Mouse (Mus musculus) adrenal gland, postnatal 14 days (tissue): Measurements from ENCODE around the gene Cryzl1. TPM values are rescaled to one million over a fixed set of nuclear protein-coding genes. Genes with fewer than 3 reads are reported as not detected.
"Not testable (repeated sequence)": the region's sequence is repeated elsewhere in the genome, so short reads cannot be mapped to it uniquely, and the experiment has no call there.

Experiments
- DNase-seq: peaks from one replicate; pipeline ENCODE4 v3.0.0; 2021; ENCODE audit warnings: mixed read lengths
- total RNA-seq: library from RNA; stranded (reverse); gene quantifications from 2 replicates; pipeline ENCODE4 v1.2.3, GENCODE M21; 2021

The Cryzl1 gene
- total RNA-seq, 1 experiment from 2014 or later: 45.5 TPM

DNA sequence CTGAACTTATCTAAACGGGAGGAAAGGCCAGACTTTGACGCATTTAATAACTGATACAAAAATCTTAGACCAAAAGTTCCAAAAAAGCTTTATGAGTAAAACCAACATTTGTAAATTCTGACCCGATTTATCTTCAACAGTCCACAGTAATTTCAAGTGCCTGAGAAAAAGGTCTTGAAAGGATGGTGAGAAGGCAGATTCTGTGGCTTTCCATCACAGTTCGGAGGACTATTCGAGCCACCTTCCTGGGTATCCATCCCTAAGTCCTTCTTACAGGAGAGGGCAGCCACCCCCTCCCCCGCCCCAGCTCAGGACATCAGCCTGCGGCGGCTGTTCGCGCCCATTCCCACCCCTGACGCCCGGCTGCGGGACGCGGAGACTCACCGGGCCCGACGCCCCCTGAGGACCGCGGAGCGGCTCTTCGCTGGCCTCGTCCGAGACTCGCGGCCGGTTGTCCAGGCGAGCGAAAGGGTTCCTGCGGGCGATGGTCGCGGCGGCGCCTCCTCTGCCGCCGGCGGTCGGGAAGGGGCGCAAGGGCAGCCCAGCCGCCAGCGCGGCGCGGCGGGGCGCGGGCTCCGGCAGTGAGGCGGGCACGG lies 40.7 kb downstream of the Cryzl1 start:
- DNase-seq: no peak

DNA sequence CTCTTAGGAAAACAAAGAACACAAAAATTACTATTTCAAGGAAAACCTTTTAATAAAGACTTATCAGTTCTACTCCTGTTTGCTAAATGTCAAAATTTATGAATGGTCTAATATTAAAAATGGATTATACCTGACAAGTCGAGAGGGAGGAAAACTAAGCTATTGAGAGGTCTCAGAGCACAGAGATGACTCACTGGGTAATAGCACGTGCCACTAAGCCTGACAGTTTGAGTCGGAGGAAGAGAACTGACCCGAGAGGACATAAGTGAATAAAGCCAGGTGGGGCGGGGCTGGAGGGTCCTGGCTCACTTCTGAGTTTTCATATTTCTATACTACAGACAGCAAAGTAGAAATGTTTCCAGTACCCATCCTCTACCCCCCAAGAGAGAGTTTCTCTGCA lies 42.4 kb downstream of the Cryzl1 start:
- no peak for DNase-seq

DNA sequence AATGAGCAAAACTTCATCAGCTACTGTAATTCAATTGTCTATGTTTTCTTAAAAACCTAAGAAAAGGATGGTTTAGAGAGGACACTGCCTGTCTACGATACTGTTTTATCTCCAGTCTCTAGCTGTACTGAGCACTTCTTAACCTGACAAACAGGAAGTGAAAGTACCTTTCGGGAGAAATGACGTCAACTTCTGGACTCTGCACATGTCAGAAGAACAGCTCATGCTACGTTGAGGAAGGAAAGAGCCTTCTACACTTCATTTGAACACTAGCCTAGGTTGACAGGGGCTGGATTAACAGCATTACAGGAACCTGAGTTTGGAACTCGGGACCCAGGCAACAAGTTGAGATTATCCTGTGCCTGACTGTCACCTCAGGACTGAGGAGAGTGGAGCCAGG lies 43.2 kb downstream of the Cryzl1 start:
- no peak for DNase-seq

DNA sequence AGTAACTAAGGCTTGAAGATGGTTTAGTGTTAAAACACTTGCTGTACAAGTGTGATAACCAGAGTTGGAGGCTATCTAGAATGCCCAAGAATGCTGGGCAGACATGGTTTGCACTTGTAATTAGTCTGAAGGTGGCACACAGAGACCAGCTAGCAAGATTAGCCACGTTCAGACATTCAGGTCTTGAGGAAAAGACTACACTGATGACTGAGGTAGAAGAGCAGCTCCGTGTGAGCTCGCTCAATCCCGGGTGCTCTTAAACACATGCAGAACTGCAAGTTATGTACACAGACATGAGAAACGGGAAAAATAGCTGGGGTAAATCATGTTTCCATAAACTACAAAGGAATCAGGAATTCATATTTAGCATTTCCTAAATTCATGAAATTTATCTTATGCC lies 48.1 kb downstream of the Cryzl1 start:
- no peak for DNase-seq

GRCm38 (mm10) chr16:91678147-91678911 lies 50.4 kb downstream of the Cryzl1 start:
- DNase-seq: no peak

DNA sequence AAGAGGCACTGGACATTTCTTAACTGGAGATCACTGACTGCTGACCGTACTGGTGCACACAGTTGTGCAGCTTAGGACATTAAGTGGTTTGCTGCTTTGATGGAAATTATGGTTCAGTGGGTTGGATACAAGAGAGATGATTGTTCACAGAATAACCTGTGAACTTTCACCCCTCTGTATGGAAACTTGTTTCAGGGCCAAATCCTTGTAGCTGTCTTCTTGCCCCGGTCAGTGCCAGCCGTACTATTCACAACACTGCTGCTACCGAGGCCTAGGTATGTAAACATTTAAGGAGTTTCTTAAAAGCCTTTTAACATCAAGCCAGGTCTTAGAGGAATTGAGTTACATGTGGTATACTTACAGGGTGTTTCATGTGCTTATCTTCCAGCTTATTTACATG lies 54.3 kb downstream of the Cryzl1 start:
- no peak for DNase-seq

DNA sequence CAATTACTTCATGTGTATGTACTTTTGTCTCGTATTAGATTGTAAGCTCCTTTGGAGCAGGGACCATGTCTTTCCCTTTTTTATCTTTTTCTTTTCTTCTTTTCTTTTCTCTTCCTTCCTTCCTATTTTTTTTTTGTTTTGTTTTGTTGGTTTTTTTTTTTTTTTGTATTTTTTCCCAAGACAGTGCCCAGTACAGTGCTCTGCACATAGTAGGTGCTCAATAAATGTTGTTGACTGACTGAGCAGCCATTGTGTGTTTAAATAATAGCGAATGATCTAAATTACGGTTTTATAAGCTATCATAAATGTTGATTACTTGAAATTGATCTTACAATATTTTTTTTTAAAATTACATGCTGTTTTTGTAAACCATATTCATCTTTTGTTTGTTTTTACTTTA lies 65.0 kb downstream of the Cryzl1 start:
- no peak for DNase-seq

GRCm38 (mm10) chr16:91662336-91662735 lies 66.4 kb downstream of the Cryzl1 start:
- no peak for DNase-seq

DNA sequence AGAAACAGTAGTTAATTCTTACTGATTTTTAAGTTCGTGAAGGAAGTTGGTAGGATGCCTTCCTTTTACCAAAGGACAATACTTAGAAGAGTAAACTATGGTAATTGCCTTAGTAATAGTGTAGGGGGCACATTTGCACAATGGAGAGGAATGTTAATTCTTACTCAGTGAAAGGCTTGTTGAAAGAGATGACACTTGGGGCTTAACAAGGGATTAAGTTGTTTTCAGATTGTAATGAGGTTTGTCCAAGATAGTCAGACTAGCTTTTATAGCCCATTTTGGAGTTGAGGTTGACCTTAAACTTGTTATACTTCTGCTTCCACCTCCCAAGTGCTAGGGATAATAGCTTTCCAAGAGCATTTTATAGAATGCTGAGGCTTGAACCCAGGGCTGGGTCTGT lies 67.4 kb downstream of the Cryzl1 start:
- no peak for DNase-seq

- DNase-seq: no peak
Observed at GRCm38 (mm10) chr16:91659798-91660197, 69.0 kb downstream of the Cryzl1 start.

DNA sequence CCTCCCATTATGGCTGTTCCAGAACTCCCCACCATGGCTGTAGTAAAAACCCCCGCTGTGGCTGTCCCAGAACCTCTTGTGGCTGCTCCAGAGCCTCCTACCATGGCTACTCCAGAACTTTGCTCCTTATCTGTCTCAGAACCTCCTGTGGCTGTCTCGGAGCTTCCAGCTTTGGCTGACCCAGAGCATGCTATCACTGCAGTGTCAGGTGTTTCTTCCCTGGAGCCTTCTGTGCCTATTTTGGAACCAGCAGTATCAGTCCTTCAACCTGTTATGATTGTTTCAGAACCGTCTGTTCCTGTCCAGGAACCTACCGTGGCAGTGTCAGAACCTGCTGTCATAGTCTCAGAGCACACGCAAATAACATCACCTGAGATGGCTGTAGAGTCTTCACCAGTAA lies 70.3 kb downstream of the Cryzl1 start:
- no peak for DNase-seq

DNA sequence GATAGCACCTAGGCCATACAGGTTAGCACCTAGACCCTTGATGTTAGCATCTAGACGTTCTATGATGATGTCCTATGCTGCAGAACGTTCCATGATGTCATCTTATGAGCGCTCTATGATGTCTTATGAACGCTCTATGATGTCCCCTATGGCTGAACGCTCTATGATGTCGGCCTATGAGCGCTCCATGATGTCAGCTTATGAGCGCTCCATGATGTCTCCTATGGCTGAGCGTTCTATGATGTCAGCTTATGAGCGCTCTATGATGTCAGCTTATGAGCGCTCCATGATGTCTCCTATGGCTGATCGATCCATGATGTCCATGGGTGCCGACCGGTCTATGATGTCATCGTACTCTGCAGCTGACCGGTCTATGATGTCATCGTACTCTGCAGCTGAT lies 71.5 kb downstream of the Cryzl1 start:
- no peak for DNase-seq

DNA sequence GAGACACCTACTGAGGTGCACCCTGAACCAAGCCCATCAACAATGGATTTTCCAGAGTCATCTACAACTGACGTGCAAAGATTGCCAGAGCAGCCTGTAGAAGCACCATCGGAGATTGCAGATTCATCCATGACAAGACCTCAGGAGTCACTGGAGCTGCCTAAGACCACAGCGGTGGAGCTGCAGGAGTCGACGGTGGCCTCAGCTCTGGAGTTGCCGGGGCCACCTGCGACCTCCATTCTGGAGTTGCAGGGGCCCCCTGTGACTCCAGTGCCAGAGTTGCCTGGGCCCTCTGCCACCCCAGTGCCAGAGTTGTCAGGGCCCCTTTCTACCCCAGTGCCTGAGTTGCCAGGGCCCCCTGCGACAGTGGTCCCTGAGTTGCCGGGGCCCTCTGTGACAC lies 73.5 kb downstream of the Cryzl1 start:
- no peak for DNase-seq

DNA sequence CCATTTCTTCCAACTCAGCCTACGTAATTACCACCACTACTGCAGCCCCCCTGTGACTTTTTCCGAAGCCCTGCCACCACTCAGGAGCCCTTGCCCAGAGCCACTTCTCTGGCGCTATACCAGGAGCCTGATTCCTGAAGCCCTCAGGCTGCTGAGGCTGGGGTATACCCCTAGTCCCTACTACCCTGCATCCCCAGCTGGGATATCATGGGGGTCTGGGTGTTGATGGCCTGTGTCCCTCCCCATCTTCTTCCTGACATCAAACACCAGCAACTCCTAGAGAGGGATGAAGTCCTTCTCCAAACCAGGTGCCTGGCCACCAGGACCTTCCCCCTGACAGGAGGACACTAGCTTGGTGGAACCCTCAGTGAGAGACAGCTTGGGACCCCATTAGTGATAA lies 76.6 kb downstream of the Cryzl1 start:
- DNase-seq: no peak

- DNase-seq: no peak
Observed at GRCm38 (mm10) chr16:91649781-91650180, 79.0 kb downstream of the Cryzl1 start.

GRCm38 (mm10) chr16:91649246-91649645 lies 79.5 kb downstream of the Cryzl1 start:
- no peak for DNase-seq

DNA sequence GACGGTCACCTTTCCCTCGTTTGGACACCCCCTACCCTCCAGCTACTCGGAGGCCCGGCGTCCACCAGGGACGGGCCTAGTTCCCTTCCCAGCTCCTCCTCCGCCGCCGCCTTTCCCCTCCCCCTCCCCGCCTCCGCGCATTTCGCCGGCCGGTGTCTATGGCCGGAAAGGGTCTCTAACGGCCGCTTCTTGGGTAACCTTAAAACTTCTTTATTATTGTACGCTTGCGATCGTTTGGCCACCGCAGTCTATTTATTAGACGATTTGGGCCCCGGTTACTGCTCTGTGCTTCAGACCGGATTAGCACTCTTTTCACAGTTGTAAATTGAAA lies 80.6 kb downstream of the Cryzl1 start:
- peak; percentile 93 for DNase-seq

- DNase-seq: peak; percentile 98
Observed at GRCm38 (mm10) chr16:91647461-91648219, 81.1 kb downstream of the Cryzl1 start, which contains the start of gene Son. Son (plus strand) TSS chr16:91647506.

DNA sequence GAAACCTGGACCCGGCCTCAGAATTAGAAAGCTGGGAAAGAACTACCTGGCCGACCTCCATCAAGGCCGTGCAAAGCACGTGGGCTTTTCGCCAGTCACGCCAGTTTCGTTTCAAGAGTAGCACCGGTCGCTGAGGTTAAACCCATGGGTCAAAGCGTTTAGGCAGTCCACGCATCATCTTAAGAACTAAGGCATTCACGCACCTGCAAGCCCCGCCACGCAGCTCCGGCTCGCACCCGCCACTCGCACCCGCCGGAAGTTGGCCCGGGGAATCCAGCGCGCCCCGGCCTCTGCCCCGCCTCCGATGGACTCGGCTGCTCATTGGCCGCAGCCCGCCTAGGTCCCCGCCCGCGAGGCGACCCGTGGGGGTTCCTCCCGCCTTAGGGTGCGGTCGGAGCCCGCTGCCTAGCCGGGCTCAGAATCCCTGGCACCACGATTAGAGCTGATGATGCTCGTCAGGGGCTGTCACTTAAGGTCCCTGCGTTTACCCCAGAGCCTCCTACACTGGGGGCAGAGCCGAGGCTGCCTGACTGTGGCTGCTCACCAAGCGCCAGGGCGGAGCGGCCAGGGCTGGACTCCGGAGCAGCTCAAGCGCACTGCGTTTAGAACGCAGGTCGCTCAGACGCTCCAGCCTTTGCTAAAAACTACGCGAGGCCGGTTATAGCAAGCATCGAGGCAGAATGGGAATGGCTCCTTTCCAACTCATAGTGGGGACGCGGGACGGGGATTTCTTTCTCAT lies 81.9 kb downstream of the Cryzl1 start, which contains the start of gene Gart:
Gene Gart (minus strand): TSS at position 272 of the 739 bp plus-strand sequence.
- DNase-seq: peak; percentile 98

GRCm38 (mm10) chr16:91645995-91646602 lies 82.7 kb downstream of the Cryzl1 start:
- DNase-seq: peak; percentile 40

- not testable (repeated sequence) for DNase-seq
Observed at GRCm38 (mm10) chr16:91645420-91645819, 83.4 kb downstream of the Cryzl1 start.

- DNase-seq: no peak
Observed at GRCm38 (mm10) chr16:91644901-91645300, 83.9 kb downstream of the Cryzl1 start.
